Mouse (Mus musculus) forebrain, postnatal 0 days (tissue): ENCODE results near the gene Mras. TPM values are rescaled to one million over a fixed set of nuclear protein-coding genes. Genes with fewer than 3 reads are reported as not detected.

ENCODE experiments used
- ATAC-seq: fragments of 200-750 bp; cut with Nextera tagmentation; 2 replicates; pipeline ENCODE4 v1.8.0; 2017; ENCODE audit warnings: mild to moderate bottlenecking, moderate library complexity
- DNase-seq: peaks from one replicate; pipeline ENCODE4 v3.0.0-alpha.2; 2015
- H3K27ac ChIP-seq: fragments of 300-500 bp; sonication (generic); 2 replicates; pipeline ENCODE4 v1.5.1; 2014; ENCODE audit warnings: low read depth, mild to moderate bottlenecking, antibody characterized with exemption, low read length, moderate library complexity, mixed read lengths
- H3K27me3 ChIP-seq: fragments of 300-500 bp; sonication (generic); 2 replicates; pipeline ENCODE4 v1.6.1; 2014; ENCODE audit warnings: mild to moderate bottlenecking, low read length, mixed read lengths; ENCODE audit not compliant: insufficient read depth
- H3K36me3 ChIP-seq: fragments of 300-500 bp; sonication (generic); 2 replicates; pipeline ENCODE4 v1.6.1; 2014; ENCODE audit warnings: mild to moderate bottlenecking, moderate library complexity; ENCODE audit not compliant: insufficient read depth
- H3K4me1 ChIP-seq: fragments of 300-500 bp; sonication (generic); 2 replicates; pipeline ENCODE4 v1.6.1; 2014; ENCODE audit warnings: antibody characterized with exemption; ENCODE audit not compliant: insufficient read depth
- H3K4me2 ChIP-seq: fragments of 300-500 bp; sonication (generic); 2 replicates; pipeline ENCODE4 v1.6.1; 2014; ENCODE audit warnings: low read depth, mild to moderate bottlenecking, moderate library complexity
- H3K4me3 ChIP-seq: fragments of 300-500 bp; sonication (generic); 2 replicates; pipeline ENCODE4 v1.5.1; 2014; ENCODE audit warnings: low read depth, low read length, mixed read lengths
- H3K9ac ChIP-seq: fragments of 300-500 bp; sonication (generic); 2 replicates; pipeline ENCODE4 v1.6.1; 2014; ENCODE audit warnings: mild to moderate bottlenecking
- H3K9me3 ChIP-seq: fragments of 300-500 bp; sonication (generic); 2 replicates; pipeline ENCODE4 v1.6.1; 2016; ENCODE audit warnings: low read length
- CTCF ChIP-seq: sonication (generic); IDR thresholded peaks from 2 replicates; pipeline ENCODE4 v1.5.1; 2016; ENCODE audit warnings: antibody characterized with exemption, control low read depth, low read depth
- WGBS: fragments of 180-500 bp; shearing (Covaris S2); extraction: QIAGEN DNeasy Blood & Tissue Kit; methylation state at CpG from one replicate; pipeline ENCODE4 v1.1.7; 2014; 5-methylcytosine and 5-hydroxymethylcytosine counted together
- polyA plus RNA-seq: library from polyadenylated mRNA; unstranded; fragments of >200 nt; fragmentation: Nextera tagmentation; extraction: Ambion mirVana; gene quantifications from 2 replicates; pipeline ENCODE4 v1.2.1, GENCODE M21; 2015
- total RNA-seq: library from RNA; depleted of rRNA; stranded (reverse); fragments of >200 nt; gene quantifications from 2 replicates; pipeline ENCODE4 v1.2.3, GENCODE M21; 2014

Gene Mras
- total and polyA plus RNA-seq, 2 experiments from 2014 or later, result 68.1 to 79.5 TPM

- DNase-seq (no peak), ATAC-seq (no peak)
- H3K27me3 ChIP-seq, result no peaks in the 10 kb centered on the region
- H3K4me2 ChIP-seq, result no peak overlapping the region
- H3K36me3 ChIP-seq, result no peaks in the 10 kb centered on the region
- H3K4me3 ChIP-seq, result no peak overlapping the region
- no peaks in the 10 kb centered on the region for H3K4me1 ChIP-seq
- no peak for TF ChIP-seq CTCF
- H3K27ac ChIP-seq, result no peak overlapping the region
- 93% methylated on average over 4 of the region's 4 CpGs for WGBS
- no peak overlapping the region for H3K9ac ChIP-seq
- no peaks in the 10 kb centered on the region for H3K9me3 ChIP-seq
Observed at GRCm38 (mm10) chr9:99411785-99412184, 25.4 kb downstream of the Mras start.

- ATAC-seq (no peak), DNase-seq (no peak)
- H3K4me2 ChIP-seq, result no peak overlapping the region
- WGBS, result 95% methylated on average over 5 of the region's 5 CpGs
- no peak for TF ChIP-seq CTCF
- H3K27me3 ChIP-seq, result no peaks in the 10 kb centered on the region
- no peak overlapping the region for H3K27ac ChIP-seq
- H3K4me3 ChIP-seq, result no peak overlapping the region
- no peaks in the 10 kb centered on the region for H3K4me1 ChIP-seq
- no peaks in the 10 kb centered on the region for H3K36me3 ChIP-seq
- no peak overlapping the region for H3K9ac ChIP-seq
- no peaks in the 10 kb centered on the region for H3K9me3 ChIP-seq
Observed at GRCm38 (mm10) chr9:99411093-99411492, 26.1 kb downstream of the Mras start.

GRCm38 (mm10) chr9:99409280-99409679, 27.9 kb downstream of the Mras start:
- Histone ChIP-seq H3K27me3 (no peaks in the 10 kb centered on the region), H3K27ac (no peak overlapping the region), H3K4me1 (no peaks in the 10 kb centered on the region), H3K9ac (no peak overlapping the region), H3K4me2 (no peak overlapping the region), H3K9me3 (no peaks in the 10 kb centered on the region), H3K4me3 (no peak overlapping the region), H3K36me3 (no peaks in the 10 kb centered on the region; the same call in 1 of the 2 replicates)
- 77% methylated on average over 3 of the region's 3 CpGs for WGBS
- DNase-seq (no peak), ATAC-seq (no peak)
- TF ChIP-seq CTCF, result no peak

- Histone ChIP-seq H3K9me3 (no peaks in the 10 kb centered on the region), H3K36me3 (peaks cover 6% of the 10 kb centered on the region), H3K4me2 (no peak overlapping the region), H3K27me3 (no peaks in the 10 kb centered on the region), H3K4me1 (no peaks in the 10 kb centered on the region), H3K9ac (no peak overlapping the region), H3K27ac (no peak overlapping the region), H3K4me3 (no peak overlapping the region)
- DNase-seq, result peak; percentile 42
- 52% methylated on average over 9 of the region's 9 CpGs for WGBS
- TF ChIP-seq CTCF, result no peak
- ATAC-seq, result peak; percentile 77
Observed at GRCm38 (mm10) chr9:99401288-99401974, 35.8 kb downstream of the Mras start.

GRCm38 (mm10) chr9:99400781-99401180, 36.4 kb downstream of the Mras start:
- ATAC-seq (no peak), DNase-seq (no peak)
- no peak for TF ChIP-seq CTCF
- Histone ChIP-seq H3K36me3 (peaks cover 6% of the 10 kb centered on the region), H3K9me3 (no peaks in the 10 kb centered on the region), H3K9ac (no peak overlapping the region), H3K4me3 (no peak overlapping the region), H3K4me1 (no peaks in the 10 kb centered on the region), H3K27ac (no peak overlapping the region), H3K27me3 (no peaks in the 10 kb centered on the region), H3K4me2 (no peak overlapping the region)
- WGBS, result 74% methylated on average over 6 of the region's 6 CpGs

GRCm38 (mm10) chr9:99397056-99397815, 39.9 kb downstream of the Mras start:
- no peak overlapping the region for H3K4me2 ChIP-seq
- WGBS, result 72% methylated on average over 13 of the region's 13 CpGs
- DNase-seq (no peak), ATAC-seq (no peak)
- H3K4me1 ChIP-seq, result no peaks in the 10 kb centered on the region
- TF ChIP-seq CTCF, result no peak
- H3K27ac ChIP-seq, result no peak overlapping the region
- H3K9me3 ChIP-seq, result no peaks in the 10 kb centered on the region
- no peaks in the 10 kb centered on the region for H3K27me3 ChIP-seq
- H3K9ac ChIP-seq, result no peak overlapping the region
- 0 out of 2 replicates have a peak, but pooled peaks cover 9% of the 10 kb centered on the region for H3K36me3 ChIP-seq
- H3K4me3 ChIP-seq, result no peak overlapping the region

- Histone ChIP-seq H3K4me2 (no peak overlapping the region), H3K4me3 (no peak overlapping the region), H3K9ac (no peak overlapping the region), H3K9me3 (no peaks in the 10 kb centered on the region), H3K27ac (no peak overlapping the region), H3K4me1 (no peaks in the 10 kb centered on the region), H3K36me3 (peaks cover 11% of the 10 kb centered on the region; the same call in 1 of the 2 replicates), H3K27me3 (no peaks in the 10 kb centered on the region)
- DNase-seq (no peak), ATAC-seq (no peak)
- no peak for TF ChIP-seq CTCF
- 78% methylated on average over 11 of the region's 11 CpGs for WGBS
Observed at GRCm38 (mm10) chr9:99394366-99394765, 42.8 kb downstream of the Mras start.
